23 mouse cellular contexts compared by ENCODE assay signal in genomic region chr17:85318401-85318800, GRCm38 (mm10).
"Had no signal": no experiment of that assay in that cellular context is flagged by ENCODE, and none has a peak within 500 bp of the region (broad histone marks: within the 10 kb centered on the region; RNA-seq: fewer than 3 reads in every experiment).

No protein-coding gene starts in this region.

- H3K9ac ChIP-seq: limb, embryonic 13.5 days; liver, embryonic 12.5 days; liver, embryonic 15.5 days; lung, embryonic 15.5 days; midbrain, embryonic 12.5 days; neural tube, embryonic 13.5 days; stomach, embryonic 15.5 days had no signal

- H3K4me2 ChIP-seq: limb, embryonic 13.5 days; liver, embryonic 12.5 days; liver, embryonic 15.5 days; lung, embryonic 15.5 days; midbrain, embryonic 12.5 days; neural tube, embryonic 13.5 days; stomach, embryonic 15.5 days had no signal

- DNase-seq: kidney, adult 2 months; kidney, postnatal 25 days; layer of hippocampus, adult 9-11 months; liver; lung, adult 18-20 months; lung, postnatal 10 days; lung, postnatal 36 days; retina, postnatal 1 day; right cerebral cortex, postnatal 25 days; spleen, adult 18-20 months; thymus, postnatal 25 days had no signal

- H3K36me3 ChIP-seq: limb, embryonic 13.5 days; liver, embryonic 12.5 days; liver, embryonic 15.5 days; lung, embryonic 15.5 days; midbrain, embryonic 12.5 days; neural tube, embryonic 13.5 days; stomach, embryonic 15.5 days had no signal

- H3K4me1 ChIP-seq: limb, embryonic 13.5 days; liver, embryonic 12.5 days; liver, embryonic 15.5 days; lung, embryonic 15.5 days; megakaryocyte, embryonic 14.5 days; midbrain, embryonic 12.5 days; neural tube, embryonic 13.5 days; stomach, embryonic 15.5 days had no signal

- H3K27ac ChIP-seq: kidney, postnatal 0 days; layer of hippocampus, adult 2 months; limb, embryonic 13.5 days; liver, embryonic 12.5 days; liver, embryonic 15.5 days; lung, embryonic 15.5 days; midbrain, embryonic 12.5 days; neural tube, embryonic 13.5 days; stomach, embryonic 15.5 days had no signal

- ATAC-seq: intestine, postnatal 0 days; liver, embryonic 12.5 days had no signal

- H3K4me3 ChIP-seq: layer of hippocampus, adult 2 months; limb, embryonic 13.5 days; liver, embryonic 12.5 days; liver, embryonic 15.5 days; lung, embryonic 15.5 days; megakaryocyte, embryonic 14.5 days; midbrain, embryonic 12.5 days; myocyte; neural tube, embryonic 13.5 days; stomach, embryonic 15.5 days had no signal

- H3K9me3 ChIP-seq: limb, embryonic 13.5 days; liver, embryonic 12.5 days; liver, embryonic 15.5 days; lung, embryonic 15.5 days; midbrain, embryonic 12.5 days; neural tube, embryonic 13.5 days; stomach, embryonic 15.5 days had no signal

- H3K27me3 ChIP-seq: limb, embryonic 13.5 days; liver, embryonic 15.5 days; lung, embryonic 15.5 days; megakaryocyte, embryonic 14.5 days; neural tube, embryonic 13.5 days; stomach, embryonic 15.5 days had no signal
